Mouse (Mus musculus): ENCODE measurements at regions not wholly inside any gene's neighbourhood (a gene's known extent, or its start where the extent isn't known, plus 50 kb on each side); places are given as distances from the start of the nearest gene placed in this dataset.

DNA sequence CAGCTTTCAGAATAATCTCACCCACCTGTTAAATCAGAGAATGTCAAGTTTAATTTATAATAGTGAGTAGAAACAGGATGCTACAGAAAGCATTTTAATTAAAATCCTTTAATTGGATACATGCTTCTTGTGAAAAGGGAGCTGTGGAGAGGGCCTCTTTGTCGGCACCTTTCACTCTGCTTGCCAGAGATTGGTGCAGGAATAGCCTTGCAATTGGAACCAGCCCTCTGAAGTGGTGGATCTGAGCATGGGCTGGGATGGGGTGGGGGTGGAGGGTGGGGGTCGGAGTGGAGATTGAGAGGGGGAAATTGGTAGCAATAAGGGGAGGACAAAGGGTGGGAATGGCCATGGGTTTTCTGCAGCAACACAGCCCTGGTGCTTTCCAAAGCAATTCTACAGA lies 207.2 kb downstream of the Tbx15 start:
- Histone ChIP-seq H3K4me1 (ENCODE audit: control insufficient read depth, insufficient read depth, low read length) (no peaks in the 10 kb centered on the region), H3K9me3 (ENCODE audit: control insufficient read depth, low read length) (no peaks in the 10 kb centered on the region), H3K4me2 (no peak overlapping the region), H3K36me3 (ENCODE audit: control insufficient read depth, insufficient read depth, low read length) (no peaks in the 10 kb centered on the region), H3K27me3 (ENCODE audit: control insufficient read depth, insufficient read depth, low read length) (no peaks in the 10 kb centered on the region), H3K4me3 (ENCODE audit: low read depth, low read length) (no peak overlapping the region), H3K27ac (ENCODE audit: low read depth, low read length) (no peak overlapping the region), H3K9ac (ENCODE audit: low read length) (no peak overlapping the region)
- WGBS: 66% methylated on average over 2 of the region's 2 CpGs
- DNase-seq (ENCODE audit: low spot score, missing footprints): no peak
- ATAC-seq (ENCODE audit: low FRiP score): no peak

DNA sequence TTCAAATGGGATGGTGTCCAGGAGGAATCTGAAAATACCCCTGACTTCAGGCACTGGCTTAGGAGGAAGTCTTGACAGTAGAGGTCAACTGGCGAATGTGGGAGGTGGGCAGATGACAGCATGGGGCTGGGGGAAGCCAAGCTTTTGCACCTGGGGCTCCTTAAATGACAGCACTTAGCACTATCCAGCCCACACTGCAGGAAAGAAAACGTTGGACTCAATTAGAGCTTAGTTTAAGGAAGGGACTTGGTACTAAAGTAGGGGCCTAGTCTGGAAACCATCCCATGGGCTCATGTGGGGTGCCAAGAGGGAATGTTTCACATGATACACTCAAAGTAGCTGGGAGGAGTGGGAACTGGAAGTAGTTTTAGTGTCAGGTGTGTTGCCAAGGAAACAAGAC lies 207.6 kb downstream of the Tbx15 start:
- 57% methylated on average over 2 of the region's 2 CpGs for WGBS
- H3K4me1 ChIP-seq (ENCODE audit: control insufficient read depth, insufficient read depth, low read length): no peaks in the 10 kb centered on the region
- no peak overlapping the region for H3K4me2 ChIP-seq
- no peaks in the 10 kb centered on the region for H3K36me3 ChIP-seq (ENCODE audit: control insufficient read depth, insufficient read depth, low read length)
- no peak overlapping the region for H3K9ac ChIP-seq (ENCODE audit: low read length)
- no peak overlapping the region for H3K4me3 ChIP-seq (ENCODE audit: low read depth, low read length)
- DNase-seq (ENCODE audit: low spot score, missing footprints) (no peak), ATAC-seq (ENCODE audit: low FRiP score) (no peak)
- no peaks in the 10 kb centered on the region for H3K9me3 ChIP-seq (ENCODE audit: control insufficient read depth, low read length)
- H3K27me3 ChIP-seq (ENCODE audit: control insufficient read depth, insufficient read depth, low read length): no peaks in the 10 kb centered on the region
- no peak overlapping the region for H3K27ac ChIP-seq (ENCODE audit: low read depth, low read length)

DNA sequence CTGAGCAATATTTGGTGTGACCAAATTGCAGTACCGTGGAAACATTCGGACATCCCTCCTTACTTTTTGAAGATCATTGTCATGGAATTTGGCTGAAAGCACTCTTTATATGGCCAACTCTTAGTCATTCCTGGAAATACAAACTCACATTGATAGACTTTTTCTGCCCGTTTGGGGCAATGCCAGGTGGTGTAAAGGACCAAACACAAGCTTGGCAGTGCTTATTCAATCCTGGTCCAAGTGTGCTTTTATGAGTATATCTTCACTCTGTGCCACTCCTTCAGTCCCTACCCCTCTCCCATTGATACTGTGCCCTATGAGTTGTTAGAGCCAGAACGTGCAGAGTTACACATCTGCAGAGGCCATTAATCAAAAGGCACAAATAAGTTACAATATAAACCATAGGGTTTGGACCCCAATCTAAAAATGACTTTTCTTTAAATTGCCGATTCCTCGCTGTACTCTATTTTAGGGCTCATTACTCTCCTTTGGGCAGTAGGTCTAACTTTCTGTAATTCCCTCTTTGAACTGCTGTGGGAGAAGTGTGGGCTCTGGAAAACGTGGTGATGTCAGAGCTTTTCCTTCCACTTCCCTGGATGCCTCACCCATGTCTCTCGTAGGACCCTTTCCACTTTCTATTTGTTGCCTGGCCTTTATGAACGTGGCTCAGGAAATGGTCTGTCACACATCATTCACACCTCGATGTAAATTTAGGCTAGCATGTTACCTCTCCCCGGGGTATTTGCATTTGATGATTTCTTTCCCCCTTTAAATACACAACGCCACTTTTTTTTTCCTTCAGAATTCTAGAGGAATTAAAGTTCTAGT lies 219.1 kb downstream of the Tbx15 start:
- Histone ChIP-seq H3K36me3 (ENCODE audit: control insufficient read depth, insufficient read depth, low read length) (no peaks in the 10 kb centered on the region), H3K27ac (ENCODE audit: low read depth, low read length) (no peak overlapping the region), H3K9ac (ENCODE audit: low read length) (no peak overlapping the region), H3K9me3 (ENCODE audit: control insufficient read depth, low read length) (no peaks in the 10 kb centered on the region), H3K4me2 (no peak overlapping the region), H3K4me3 (ENCODE audit: low read depth, low read length) (no peak overlapping the region), H3K27me3 (ENCODE audit: control insufficient read depth, insufficient read depth, low read length) (no peaks in the 10 kb centered on the region), H3K4me1 (ENCODE audit: control insufficient read depth, insufficient read depth, low read length) (no peaks in the 10 kb centered on the region)
- ATAC-seq (ENCODE audit: low FRiP score) (no peak), DNase-seq (ENCODE audit: low spot score, missing footprints) (no peak)
- WGBS: 82% methylated on average over 12 of the region's 12 CpGs

DNA sequence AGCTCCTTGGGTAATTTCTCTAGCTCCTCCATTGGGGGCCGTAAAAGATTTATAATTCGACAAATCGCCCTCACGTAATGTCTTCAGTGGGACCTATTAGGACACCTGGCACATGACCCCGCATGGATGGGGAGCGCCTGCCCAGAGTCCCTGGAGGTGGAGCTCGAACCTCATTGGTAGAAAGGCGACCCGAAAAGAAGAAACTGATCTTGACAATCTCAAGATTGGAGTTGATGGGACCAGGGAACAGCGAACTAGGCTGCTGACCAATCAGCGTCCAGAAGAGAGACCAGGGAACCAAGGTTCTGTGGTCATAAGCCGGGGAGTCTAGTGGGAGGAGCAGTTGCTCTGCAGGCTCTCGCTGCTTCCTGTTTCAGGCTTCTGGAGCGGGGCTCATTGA lies 259.8 kb downstream of the Tbx15 start:
- no peak for DNase-seq (ENCODE audit: low spot score, missing footprints)

DNA sequence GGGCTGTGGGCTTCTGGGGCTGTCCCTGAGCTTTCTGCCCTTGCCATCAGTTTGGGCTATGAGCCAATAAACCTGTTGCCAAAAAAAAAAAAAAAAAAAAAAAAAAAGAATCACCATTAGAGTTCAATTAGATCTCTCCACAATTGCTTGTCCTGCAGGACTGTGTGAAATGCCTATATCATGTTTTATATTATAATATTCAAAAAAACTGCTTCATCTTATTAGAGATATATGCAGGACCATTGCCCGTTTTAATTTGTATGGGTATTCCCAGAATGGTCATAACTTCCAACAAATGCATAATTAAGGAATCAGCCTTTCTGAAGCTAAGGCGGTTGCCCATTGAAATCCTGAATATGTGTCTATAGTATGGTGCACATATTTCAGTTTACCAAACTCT lies 264.6 kb downstream of the Tbx15 start:
- 90% methylated on average over 2 of the region's 2 CpGs for WGBS

More for the DNA sequence above, 259.8 kb downstream of the Tbx15 start:
- WGBS: 91% methylated on average over 14 of the region's 14 CpGs
- ATAC-seq (ENCODE audit: low FRiP score): no peak
- H3K27ac ChIP-seq (ENCODE audit: low read depth, low read length): no peak overlapping the region
- no peaks in the 10 kb centered on the region for H3K27me3 ChIP-seq (ENCODE audit: control insufficient read depth, insufficient read depth, low read length)
- no peak overlapping the region for H3K4me2 ChIP-seq
- no peak overlapping the region for H3K9ac ChIP-seq (ENCODE audit: low read length)
- H3K4me1 ChIP-seq (ENCODE audit: control insufficient read depth, insufficient read depth, low read length): no peaks in the 10 kb centered on the region
- no peaks in the 10 kb centered on the region for H3K36me3 ChIP-seq (ENCODE audit: control insufficient read depth, insufficient read depth, low read length)
- no peak overlapping the region for H3K4me3 ChIP-seq (ENCODE audit: low read depth, low read length)
- no peaks in the 10 kb centered on the region for H3K9me3 ChIP-seq (ENCODE audit: control insufficient read depth, low read length)

DNA sequence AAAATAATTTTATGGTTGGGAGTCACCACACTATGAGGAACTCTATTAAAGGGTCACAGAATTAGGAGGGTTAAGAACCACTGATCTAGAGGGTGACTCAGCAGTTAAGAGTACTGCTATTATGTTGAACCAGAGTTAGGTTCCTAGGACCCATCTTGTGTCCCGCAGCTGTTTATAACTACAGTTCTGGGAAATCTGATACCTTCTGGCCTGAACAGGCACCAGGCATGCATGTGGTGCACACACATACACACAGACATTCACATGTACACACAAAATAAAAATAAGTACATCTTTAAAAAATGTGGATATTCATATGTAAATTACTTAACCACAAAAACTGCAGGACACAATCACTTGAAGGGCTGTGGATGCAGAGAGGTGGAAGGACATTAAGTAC lies 272.1 kb downstream of the Tbx15 start:
- no peak for DNase-seq (ENCODE audit: low spot score, missing footprints)
- Histone ChIP-seq H3K27ac (ENCODE audit: low read depth, low read length) (no peak overlapping the region), H3K4me2 (no peak overlapping the region), H3K4me1 (ENCODE audit: control insufficient read depth, insufficient read depth, low read length) (no peaks in the 10 kb centered on the region), H3K9me3 (ENCODE audit: control insufficient read depth, low read length) (no peaks in the 10 kb centered on the region), H3K9ac (ENCODE audit: low read length) (no peak overlapping the region), H3K4me3 (ENCODE audit: low read depth, low read length) (no peak overlapping the region), H3K36me3 (ENCODE audit: control insufficient read depth, insufficient read depth, low read length) (no peaks in the 10 kb centered on the region), H3K27me3 (ENCODE audit: control insufficient read depth, insufficient read depth, low read length) (no peaks in the 10 kb centered on the region)
- no peak for ATAC-seq (ENCODE audit: low FRiP score)
- 93% methylated on average over 1 of the region's 1 CpGs for WGBS

More for the DNA sequence above, 264.6 kb downstream of the Tbx15 start:
- ATAC-seq (ENCODE audit: low FRiP score): no peak
- Histone ChIP-seq H3K4me1 (ENCODE audit: control insufficient read depth, insufficient read depth, low read length) (no peaks in the 10 kb centered on the region), H3K27me3 (ENCODE audit: control insufficient read depth, insufficient read depth, low read length) (no peaks in the 10 kb centered on the region), H3K4me3 (ENCODE audit: low read depth, low read length) (no peak overlapping the region), H3K36me3 (ENCODE audit: control insufficient read depth, insufficient read depth, low read length) (no peaks in the 10 kb centered on the region), H3K9me3 (ENCODE audit: control insufficient read depth, low read length) (no peaks in the 10 kb centered on the region), H3K27ac (ENCODE audit: low read depth, low read length) (no peak overlapping the region), H3K4me2 (no peak overlapping the region), H3K9ac (ENCODE audit: low read length) (no peak overlapping the region)
- DNase-seq (ENCODE audit: low spot score, missing footprints): no peak

DNA sequence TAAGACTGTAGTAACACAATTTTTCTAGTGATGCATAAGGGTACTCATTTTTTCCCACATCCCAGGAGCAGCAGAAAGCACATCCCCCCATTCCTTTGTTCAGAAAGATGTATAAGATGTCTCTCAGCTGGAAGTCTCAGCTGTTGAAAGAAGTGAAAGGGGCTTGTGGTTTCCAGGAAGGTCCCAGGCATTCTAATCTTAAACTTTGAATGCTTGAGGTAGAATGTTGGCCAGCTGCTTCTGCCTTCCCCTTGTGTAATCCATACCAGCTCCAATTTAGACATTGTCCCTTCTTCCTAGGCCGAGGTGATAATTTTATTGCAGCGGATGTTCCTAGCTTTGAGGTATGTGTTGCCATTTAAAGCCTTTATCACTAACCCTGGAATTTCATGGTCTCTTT lies 272.8 kb downstream of the Tbx15 start:
- DNase-seq (ENCODE audit: low spot score, missing footprints): no peak
- 81% methylated on average over 2 of the region's 2 CpGs for WGBS
- H3K4me3 ChIP-seq (ENCODE audit: low read depth, low read length): no peak overlapping the region
- ATAC-seq (ENCODE audit: low FRiP score): no peak
- H3K36me3 ChIP-seq (ENCODE audit: control insufficient read depth, insufficient read depth, low read length): no peaks in the 10 kb centered on the region
- no peaks in the 10 kb centered on the region for H3K9me3 ChIP-seq (ENCODE audit: control insufficient read depth, low read length)
- H3K27ac ChIP-seq (ENCODE audit: low read depth, low read length): no peak overlapping the region
- no peaks in the 10 kb centered on the region for H3K27me3 ChIP-seq (ENCODE audit: control insufficient read depth, insufficient read depth, low read length)
- H3K9ac ChIP-seq (ENCODE audit: low read length): no peak overlapping the region
- no peaks in the 10 kb centered on the region for H3K4me1 ChIP-seq (ENCODE audit: control insufficient read depth, insufficient read depth, low read length)
- no peak overlapping the region for H3K4me2 ChIP-seq

DNA sequence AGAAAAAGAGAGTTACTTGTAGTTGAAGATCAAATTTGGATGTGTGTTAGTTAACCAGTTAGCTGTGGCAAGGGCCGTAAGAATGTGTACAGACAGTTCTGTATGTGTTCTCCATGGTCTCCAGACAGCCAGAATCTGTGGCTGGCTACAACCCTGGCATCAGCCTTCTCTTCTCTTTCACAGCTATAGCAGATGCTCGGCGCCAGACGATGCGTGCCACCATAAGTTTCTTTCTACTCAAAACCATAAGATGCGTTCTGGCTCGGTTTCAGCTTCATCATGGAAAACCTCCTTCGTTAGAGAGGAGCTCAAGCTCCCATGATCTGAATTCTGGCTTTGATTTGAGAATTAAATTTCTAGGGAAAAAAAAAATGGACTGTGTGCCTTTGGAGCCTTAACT lies 275.6 kb downstream of the Tbx15 start:
- 95% methylated on average over 8 of the region's 8 CpGs for WGBS
- no peak overlapping the region for H3K27ac ChIP-seq (ENCODE audit: low read depth, low read length)
- DNase-seq (ENCODE audit: low spot score, missing footprints): no peak
- no peaks in the 10 kb centered on the region for H3K36me3 ChIP-seq (ENCODE audit: control insufficient read depth, insufficient read depth, low read length)
- H3K9ac ChIP-seq (ENCODE audit: low read length): no peak overlapping the region
- no peak overlapping the region for H3K4me2 ChIP-seq
- no peaks in the 10 kb centered on the region for H3K9me3 ChIP-seq (ENCODE audit: control insufficient read depth, low read length)
- H3K4me3 ChIP-seq (ENCODE audit: low read depth, low read length): no peak overlapping the region
- no peaks in the 10 kb centered on the region for H3K27me3 ChIP-seq (ENCODE audit: control insufficient read depth, insufficient read depth, low read length)
- H3K4me1 ChIP-seq (ENCODE audit: control insufficient read depth, insufficient read depth, low read length): no peaks in the 10 kb centered on the region
- no peak for ATAC-seq (ENCODE audit: low FRiP score)

DNA sequence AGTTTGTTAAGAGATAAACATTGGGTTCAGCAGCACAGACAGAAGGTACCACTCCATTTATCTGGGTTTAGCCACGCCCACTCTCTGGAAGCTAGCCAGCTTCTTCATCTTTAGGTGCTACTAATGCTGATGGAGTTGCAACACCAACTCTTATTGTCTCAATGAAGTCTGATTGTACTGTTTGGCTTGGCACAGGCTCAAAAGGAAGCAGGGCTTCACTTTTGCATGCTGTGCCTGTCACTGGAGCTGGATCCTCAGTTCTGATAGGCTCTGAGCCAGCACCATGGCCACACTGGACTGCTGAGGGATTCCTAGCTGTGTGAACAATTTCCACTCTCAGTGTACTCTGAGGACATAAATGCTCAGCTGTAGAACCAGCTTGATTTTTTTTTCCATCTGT lies 320.7 kb downstream of the Tbx15 start:
- no peak for DNase-seq (ENCODE audit: low spot score, missing footprints)
- H3K27ac ChIP-seq (ENCODE audit: low read depth, low read length): no peak overlapping the region

More for the DNA sequence above, 320.7 kb downstream of the Tbx15 start:
- H3K36me3 ChIP-seq (ENCODE audit: control insufficient read depth, insufficient read depth, low read length): no peaks in the 10 kb centered on the region
- no peak for ATAC-seq (ENCODE audit: low FRiP score)
- WGBS: 79% methylated on average over 1 of the region's 1 CpGs
- H3K27me3 ChIP-seq (ENCODE audit: control insufficient read depth, insufficient read depth, low read length): no peaks in the 10 kb centered on the region
- no peaks in the 10 kb centered on the region for H3K4me1 ChIP-seq (ENCODE audit: control insufficient read depth, insufficient read depth, low read length)
- H3K9ac ChIP-seq (ENCODE audit: low read length): no peak overlapping the region
- H3K4me2 ChIP-seq: no peak overlapping the region
- no peak overlapping the region for H3K4me3 ChIP-seq (ENCODE audit: low read depth, low read length)
- no peaks in the 10 kb centered on the region for H3K9me3 ChIP-seq (ENCODE audit: control insufficient read depth, low read length)
